Mouse (Mus musculus) small intestine, adult 2 months (tissue): ENCODE measurements around the gene Prss50.

Experiments used
- CTCF ChIP-seq: fragments of 200-500 bp; IDR thresholded peaks from 2 replicates; pipeline ENCODE4 v1.5.1; 2012; ENCODE audit warnings: low read depth, mild to moderate bottlenecking, control low read depth, inconsistent platforms, low read length, moderate library complexity, mixed read lengths; ENCODE audit not compliant: insufficient replicate concordance, insufficient read length; ENCODE audit errors: extremely low read depth
- POLR2A ChIP-seq: fragments of 200-500 bp; IDR thresholded peaks from 2 replicates; pipeline ENCODE4 v1.6.1; 2012; ENCODE audit warnings: low read depth, mild to moderate bottlenecking, control low read depth, inconsistent platforms, low read length, moderate library complexity

DNA sequence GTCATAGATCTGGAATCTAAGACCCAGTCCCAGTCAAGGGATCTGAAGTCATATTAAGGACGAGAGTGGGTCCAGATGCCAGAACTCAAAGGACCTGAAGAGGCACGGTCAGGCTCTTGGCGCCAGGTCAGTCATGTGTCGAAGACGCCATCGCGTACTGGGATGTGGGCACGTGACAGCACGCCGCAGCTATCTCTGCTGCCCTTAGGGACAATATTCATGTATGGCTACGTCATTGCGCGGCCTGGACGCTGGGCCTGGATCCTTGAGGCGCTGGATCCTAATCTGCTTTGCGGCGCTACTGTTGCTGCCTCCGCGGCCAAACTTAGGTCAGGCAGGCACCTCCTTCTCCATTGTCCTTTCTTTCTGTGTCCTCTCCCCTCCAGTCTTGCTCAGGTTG, 23.4 kb upstream of the Prss50 start, which contains the start of gene Prss45:
- TF ChIP-seq POLR2A (no peak), CTCF (no peak)
